Mouse (Mus musculus) testis, adult 2 months (tissue): ENCODE data around the gene Dera.

Experiments used
- CTCF ChIP-seq: fragments of 200-500 bp; IDR thresholded peaks from 2 replicates; pipeline ENCODE4 v1.5.1; 2012; ENCODE audit warnings: low read depth, mild to moderate bottlenecking, inconsistent platforms, low read length, moderate library complexity; ENCODE audit not compliant: control insufficient read depth, insufficient read depth, insufficient replicate concordance
- POLR2A ChIP-seq: fragments of 200-500 bp; IDR thresholded peaks from 2 replicates; pipeline ENCODE4 v1.6.1; 2012; ENCODE audit warnings: low read depth, mild to moderate bottlenecking, inconsistent platforms, low read length, moderate library complexity; ENCODE audit not compliant: control insufficient read depth

DNA sequence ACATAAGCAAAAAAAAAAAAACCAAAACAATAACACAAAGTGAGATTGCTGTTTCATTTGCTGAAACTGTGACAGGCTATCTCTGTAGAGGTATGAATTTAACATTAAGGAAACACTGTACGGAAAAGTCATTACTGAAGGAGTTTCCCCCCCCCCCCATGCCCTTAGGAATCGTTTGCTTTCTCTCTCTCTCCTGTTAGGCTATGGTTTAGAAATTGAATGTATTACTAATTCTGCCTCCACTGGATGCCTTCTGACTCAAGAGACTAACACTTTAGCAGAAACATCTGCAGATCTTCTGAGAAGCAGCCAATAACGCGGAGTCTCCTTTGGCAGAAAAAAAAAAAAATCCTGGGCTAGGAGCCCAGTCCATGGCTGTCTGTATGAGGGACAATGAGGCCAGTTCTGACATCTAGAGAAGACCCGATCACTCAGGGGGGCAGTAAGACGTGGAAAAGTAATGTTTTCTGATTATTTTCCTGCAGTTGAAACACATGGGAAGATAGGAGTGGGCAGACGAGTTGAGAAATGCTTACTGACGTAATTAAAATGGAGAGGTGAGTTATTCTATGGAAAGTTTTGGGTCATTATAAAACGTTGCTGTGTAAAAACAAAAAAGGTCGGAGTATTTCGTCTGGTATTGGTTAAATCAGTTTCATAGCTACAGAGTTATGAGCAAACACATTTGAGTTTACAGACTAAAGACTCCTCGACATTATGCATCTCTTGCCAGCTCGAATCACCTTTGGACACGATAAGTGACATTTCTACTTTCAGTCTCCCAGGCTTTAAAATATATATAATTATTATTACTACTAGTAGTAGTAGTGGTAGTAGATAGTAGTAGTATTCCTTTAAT, 43.9 kb upstream of the Dera start:
- TF ChIP-seq POLR2A: no peak
- no peak for TF ChIP-seq CTCF
